Mouse (Mus musculus) G1E (cell line): ENCODE measurements around the gene Srp14. TPM values are rescaled to one million over a fixed set of nuclear protein-coding genes. Genes with fewer than 3 reads are reported as not detected.

ENCODE experiments used
- ATAC-seq: 2 replicates; pipeline ENCODE4 v1.8.0; 2016; ENCODE audit warnings: mild to moderate bottlenecking; ENCODE audit not compliant: insufficient number of reproducible peaks, poor library complexity, low FRiP score, severe bottlenecking; ENCODE audit errors: extremely low read depth
- DNase-seq: peaks from one replicate; pipeline ENCODE4 v3.0.0; 2012; ENCODE audit warnings: low spot score
- H3K27me3 ChIP-seq: 2 replicates; pipeline ENCODE4 v1.6.1; 2012; ENCODE audit warnings: mild to moderate bottlenecking, low read length, inconsistent platforms; ENCODE audit not compliant: insufficient read depth
- H3K36me3 ChIP-seq: replicated peaks from 2 replicates; pipeline ENCODE3; 2012; ENCODE audit warnings: mild to moderate bottlenecking, inconsistent platforms
- H3K4me1 ChIP-seq: 2 replicates; pipeline ENCODE4 v1.6.1; 2012; ENCODE audit warnings: low read depth, low read length, inconsistent platforms, mixed read lengths; ENCODE audit not compliant: insufficient read depth
- H3K4me3 ChIP-seq: 2 replicates; pipeline ENCODE4 v1.5.1; 2012; ENCODE audit warnings: low read depth, mild to moderate bottlenecking, inconsistent platforms, low read length, moderate library complexity, mixed read lengths
- H3K9me3 ChIP-seq: replicated peaks from 2 replicates; pipeline ENCODE4 v1.6.1; 2012; ENCODE audit warnings: inconsistent platforms
- CTCF ChIP-seq: IDR thresholded peaks from 2 replicates; pipeline ENCODE4 v1.5.1; 2012; ENCODE audit warnings: low read depth, low read length, inconsistent platforms, mixed read lengths
- GATA1 ChIP-seq: IDR thresholded peaks from 2 replicates; pipeline ENCODE4 v1.6.1; 2012; ENCODE audit warnings: borderline replicate concordance, low read length, inconsistent platforms, mixed read lengths
- GATA2 ChIP-seq: IDR thresholded peaks from 2 replicates; pipeline ENCODE4 v1.6.1; 2012; ENCODE audit warnings: low read depth, low read length, inconsistent platforms, borderline replicate concordance
- POLR2AphosphoS5 ChIP-seq: IDR thresholded peaks from 2 replicates; pipeline ENCODE4 v1.6.1; 2012; ENCODE audit warnings: low read depth, low read length, inconsistent platforms; ENCODE audit not compliant: insufficient replicate concordance
- TAL1 ChIP-seq: conservative IDR thresholded peaks from 2 replicates; pipeline ENCODE4 v1.6.1; 2012; ENCODE audit warnings: low read depth, low read length, inconsistent platforms, mixed read lengths
- polyA plus RNA-seq: library from polyadenylated mRNA; stranded (reverse); fragments of >175 nt; gene quantifications from 2 replicates; pipeline ENCODE4 v1.2.3, GENCODE M21; 2012
- total RNA-seq, 2 experiments: library from RNA; stranded (forward) in 1 of 2; stranded (reverse) in 1 of 2; fragments of 200-1000 nt in 1 of 2; fragments of >200 nt in 1 of 2; fragmentation: Nextera tagmentation in 1 of 2; gene quantifications; 2 replicates each; pipeline ENCODE4 v1.2.3; 2014 to 2017

Gene Srp14
- total and polyA plus RNA-seq, 3 experiments = 110 to 317 (median 121) TPM

GRCm38 (mm10) chr2:118500191-118500590 lies 20.7 kb upstream of the Srp14 start:
- ATAC-seq = no peak; the same call in 1 of the 2 replicates
- H3K9me3 ChIP-seq = no peaks in the 10 kb centered on the region
- DNase-seq = no peak
- no peaks in the 10 kb centered on the region for H3K4me1 ChIP-seq
- no peak overlapping the region for H3K4me3 ChIP-seq
- no peaks in the 10 kb centered on the region for H3K36me3 ChIP-seq
- TF ChIP-seq GATA2 = no peak
- TF ChIP-seq TAL1 = no peak
- no peak for TF ChIP-seq GATA1
- TF ChIP-seq CTCF = no peak
- no peak for TF ChIP-seq POLR2AphosphoS5
- H3K27me3 ChIP-seq = peaks cover 25% of the 10 kb centered on the region

GRCm38 (mm10) chr2:118499135-118499961 lies 19.8 kb upstream of the Srp14 start:
- DNase-seq (no peak), ATAC-seq (no peak)
- Histone ChIP-seq H3K9me3 (no peaks in the 10 kb centered on the region), H3K4me3 (no peak overlapping the region), H3K27me3 (peaks cover 26% of the 10 kb centered on the region), H3K4me1 (no peaks in the 10 kb centered on the region), H3K36me3 (no peaks in the 10 kb centered on the region)
- TF ChIP-seq GATA1 (no peak), POLR2AphosphoS5 (no peak), GATA2 (no peak), CTCF (no peak), TAL1 (no peak)

GRCm38 (mm10) chr2:118498476-118498875 lies 19.0 kb upstream of the Srp14 start:
- peaks cover 23% of the 10 kb centered on the region for H3K27me3 ChIP-seq
- no peak overlapping the region for H3K4me3 ChIP-seq
- no peak for ATAC-seq
- H3K9me3 ChIP-seq = no peaks in the 10 kb centered on the region
- TF ChIP-seq GATA1 (no peak), GATA2 (no peak), POLR2AphosphoS5 (no peak), CTCF (no peak), TAL1 (no peak)
- no peaks in the 10 kb centered on the region for H3K4me1 ChIP-seq
- H3K36me3 ChIP-seq = no peaks in the 10 kb centered on the region
- no peak for DNase-seq

- DNase-seq (no peak), ATAC-seq (no peak)
- Histone ChIP-seq H3K4me1 (no peaks in the 10 kb centered on the region), H3K27me3 (peaks cover 23% of the 10 kb centered on the region), H3K36me3 (no peaks in the 10 kb centered on the region), H3K4me3 (no peak overlapping the region), H3K9me3 (no peaks in the 10 kb centered on the region)
- TF ChIP-seq GATA2 (no peak), GATA1 (no peak), CTCF (no peak), TAL1 (no peak), POLR2AphosphoS5 (no peak)
Observed at GRCm38 (mm10) chr2:118497890-118498289, 18.4 kb upstream of the Srp14 start.

GRCm38 (mm10) chr2:118495024-118495423 lies 15.5 kb upstream of the Srp14 start:
- no peaks in the 10 kb centered on the region for H3K9me3 ChIP-seq
- peaks cover 6% of the 10 kb centered on the region; the same call in 1 of the 2 replicates for H3K4me1 ChIP-seq
- DNase-seq (no peak), ATAC-seq (no peak)
- no peak overlapping the region for H3K4me3 ChIP-seq
- H3K36me3 ChIP-seq = no peaks in the 10 kb centered on the region
- no peak for TF ChIP-seq CTCF
- no peak for TF ChIP-seq TAL1
- TF ChIP-seq GATA2 = no peak
- no peak for TF ChIP-seq POLR2AphosphoS5
- H3K27me3 ChIP-seq = peaks cover 33% of the 10 kb centered on the region

- H3K36me3 ChIP-seq = no peaks in the 10 kb centered on the region
- DNase-seq (no peak), ATAC-seq (no peak)
- peaks cover 6% of the 10 kb centered on the region; the same call in 1 of the 2 replicates for H3K4me1 ChIP-seq
- TF ChIP-seq TAL1 = no peak
- no peak overlapping the region for H3K4me3 ChIP-seq
- no peaks in the 10 kb centered on the region for H3K9me3 ChIP-seq
- H3K27me3 ChIP-seq = peaks cover 32% of the 10 kb centered on the region
Observed at GRCm38 (mm10) chr2:118491741-118492395, 12.4 kb upstream of the Srp14 start.
